Mouse (Mus musculus) v-Abl transformed pro-B cells (cell line): ENCODE results near the gene Smtn.

ENCODE experiments used
- in situ Hi-C, 2 experiments: fragments of 400-800 bp; cut with MboI; formaldehyde crosslinking; loops; one replicate each; pipeline ENCODE4 v1.15.1; 2025; ENCODE audit not compliant: unreplicated experiment in 2 of 2

Smtn gene

GRCm38 (mm10) chr11:3548564-3549295, 8.3 kb upstream of the Smtn start:
- in situ Hi-C loops, result no loop called here

GRCm38 (mm10) chr11:3547969-3548368, 7.6 kb upstream of the Smtn start:
- in situ Hi-C loops, result no loop called here

GRCm38 (mm10) chr11:3547047-3547446, 6.6 kb upstream of the Smtn start:
- in situ Hi-C loops, result no loop called here

DNA sequence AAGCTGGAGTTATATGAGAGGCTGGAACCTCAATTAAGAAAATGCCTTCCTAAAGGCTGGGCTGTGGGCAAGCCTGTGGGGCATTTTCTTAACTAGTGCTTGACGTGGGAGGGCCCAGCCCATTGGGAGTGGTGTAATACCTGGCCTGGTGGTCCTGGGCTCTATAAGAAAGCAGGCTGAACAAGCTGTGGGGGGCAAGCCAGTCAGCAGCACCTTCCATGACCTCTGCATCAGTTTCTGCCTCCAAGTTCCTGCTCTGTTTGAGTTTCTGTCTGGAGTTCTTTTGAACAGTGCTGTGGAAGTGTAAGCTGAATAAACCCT, 5.8 kb upstream of the Smtn start:
- in situ Hi-C loops, result no loop called here

DNA sequence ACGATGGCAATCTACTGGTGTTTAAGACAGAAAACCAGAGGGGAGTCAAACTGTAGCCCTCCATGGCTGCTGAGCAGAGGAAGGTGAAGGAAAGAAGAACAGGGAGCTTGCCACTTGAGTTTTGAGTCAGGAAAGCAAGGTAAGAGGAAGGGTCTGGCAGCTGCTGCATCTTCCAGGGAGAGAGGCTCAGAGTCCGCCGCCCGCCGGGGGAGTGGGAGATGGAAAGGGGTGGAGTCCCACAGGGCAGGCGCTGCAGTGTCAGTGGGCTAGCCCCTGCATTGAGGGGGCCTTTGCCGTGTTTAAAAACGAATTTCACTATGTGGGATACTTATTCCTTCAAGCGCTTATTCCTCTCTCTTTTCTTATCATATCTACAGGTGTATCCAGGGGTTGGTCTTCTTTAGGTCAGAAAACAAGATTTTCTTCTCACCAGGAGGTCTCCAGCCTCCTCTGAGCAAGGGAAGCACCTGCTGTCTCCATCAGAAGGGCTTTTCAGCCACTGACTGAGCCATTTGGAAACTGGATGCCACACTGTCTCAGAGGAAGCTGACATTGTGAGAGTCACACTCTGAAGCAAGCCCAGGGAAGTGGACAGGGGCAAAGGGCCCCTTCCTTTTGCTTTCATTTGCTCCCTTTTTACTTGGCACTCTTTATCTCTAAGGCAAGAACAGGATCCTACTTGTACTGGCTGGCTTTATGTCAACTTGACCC, 5.3 kb upstream of the Smtn start:
- in situ Hi-C loops, result no loop called here

DNA sequence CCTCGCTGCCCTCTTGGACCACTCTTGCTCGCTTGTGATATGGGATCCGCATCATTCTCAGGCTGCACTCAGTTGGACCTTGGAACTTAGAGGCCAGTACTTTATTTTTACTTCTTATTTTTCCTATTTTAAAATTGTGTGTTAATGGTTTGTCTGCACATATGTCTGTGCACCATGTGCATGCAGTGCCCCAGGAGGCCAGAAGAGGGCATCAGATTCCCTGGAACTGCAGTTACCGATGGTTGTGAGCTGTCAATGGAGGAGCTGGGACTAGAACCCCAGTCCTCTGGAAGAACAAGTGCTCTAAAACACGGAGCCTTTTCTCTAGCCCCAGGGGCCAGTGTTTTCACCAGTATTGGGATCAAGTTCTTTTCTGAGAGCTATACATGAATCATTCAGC, 4.0 kb upstream of the Smtn start:
- in situ Hi-C loops, result loop anchor here (5.0 kb wide), 2 partner anchors 103 to 108 kb away; partner anchors contain the start of gene Morc2a (in 1 of the 2)

GRCm38 (mm10) chr11:3543001-3543400, 2.6 kb upstream of the Smtn start:
- in situ Hi-C loops, result loop anchor here (5.0 kb wide), 2 partner anchors 104 to 109 kb away; partner anchors contain the start of gene Morc2a (in 1 of the 2)

DNA sequence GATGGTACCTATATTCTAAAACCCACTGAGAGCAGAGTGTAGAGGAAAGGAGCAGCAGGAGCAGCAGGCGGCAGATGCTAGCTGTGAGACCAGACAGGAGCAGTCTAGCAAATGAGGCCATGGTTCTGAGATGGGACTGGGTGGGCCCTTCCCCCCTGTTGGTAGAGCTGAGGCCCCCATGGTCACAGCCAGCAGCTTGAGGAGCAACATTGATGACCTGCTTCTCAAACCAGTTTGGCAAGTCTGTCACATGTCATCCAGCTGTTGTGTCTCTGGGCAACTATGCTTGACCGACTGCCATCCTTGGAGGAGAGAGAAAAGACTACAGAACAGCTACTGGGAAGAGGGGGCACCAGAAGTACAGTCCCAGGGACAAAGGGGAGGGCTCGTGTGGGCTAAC, 1.5 kb upstream of the Smtn start:
- in situ Hi-C loops, result loop anchor here (5.0 kb wide), 2 partner anchors 105 to 110 kb away; partner anchors contain the start of gene Morc2a (in 1 of the 2)

- in situ Hi-C loops, result loop anchor here (5.0 to 10.0 kb wide), 4 partner anchors 107 to 205 kb away; partner anchors contain the start of genes Morc2a (in 1 of the 2) and Pik3ip1 (in 1 of the 2)
These were observed 601 bp downstream of the Smtn start for GRCm38 (mm10) chr11:3539826-3540196.

DNA sequence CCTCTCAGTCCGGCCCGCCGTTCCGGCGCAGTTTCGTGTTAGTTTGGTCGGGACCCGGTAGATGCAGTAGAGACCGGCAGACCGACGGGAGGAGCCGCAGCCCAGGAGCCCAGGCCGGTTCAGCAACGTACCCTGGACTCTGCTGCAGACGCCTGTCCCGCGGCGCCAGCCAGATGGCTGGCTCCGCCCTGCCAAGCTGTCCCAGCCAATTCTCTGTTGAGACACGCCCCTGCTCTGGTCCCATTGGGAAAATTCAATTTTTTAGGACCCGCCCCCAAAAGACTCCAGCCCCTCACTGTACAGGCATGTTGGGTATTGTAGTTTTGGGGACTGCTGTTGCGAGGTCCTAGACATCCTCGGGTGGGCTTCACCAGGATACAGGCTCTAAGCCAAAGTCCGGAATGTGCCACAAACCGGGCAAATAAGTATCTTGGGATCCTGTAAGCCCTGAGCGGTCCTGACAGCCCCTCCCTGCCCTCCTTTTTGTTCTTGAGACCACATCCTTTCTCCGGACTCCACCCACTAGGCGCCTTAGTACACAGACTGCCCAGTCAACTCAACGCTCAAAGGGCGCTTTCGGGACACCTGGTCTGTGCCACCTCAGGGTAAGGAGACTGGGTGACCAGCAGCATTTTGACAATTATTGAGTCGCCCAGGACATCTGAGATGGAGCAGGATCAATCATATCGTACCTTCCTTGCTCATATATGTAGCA, 1.1 kb downstream of the Smtn start:
- in situ Hi-C loops, result loop anchor here (10.0 kb wide), 2 partner anchors 156 to 204 kb away; partner anchors contain the start of gene Pik3ip1 (in 1 of the 2)

- in situ Hi-C loops, result loop anchor here (10.0 kb wide), 2 partner anchors 156 to 204 kb away; partner anchors contain the start of gene Pik3ip1 (in 1 of the 2)
These were observed 2.1 kb downstream of the Smtn start for GRCm38 (mm10) chr11:3538341-3538740.

GRCm38 (mm10) chr11:3537711-3538110, 2.7 kb downstream of the Smtn start:
- in situ Hi-C loops, result loop anchor here (10.0 kb wide), 2 partner anchors 157 to 203 kb away; partner anchors contain the start of gene Pik3ip1 (in 1 of the 2)

DNA sequence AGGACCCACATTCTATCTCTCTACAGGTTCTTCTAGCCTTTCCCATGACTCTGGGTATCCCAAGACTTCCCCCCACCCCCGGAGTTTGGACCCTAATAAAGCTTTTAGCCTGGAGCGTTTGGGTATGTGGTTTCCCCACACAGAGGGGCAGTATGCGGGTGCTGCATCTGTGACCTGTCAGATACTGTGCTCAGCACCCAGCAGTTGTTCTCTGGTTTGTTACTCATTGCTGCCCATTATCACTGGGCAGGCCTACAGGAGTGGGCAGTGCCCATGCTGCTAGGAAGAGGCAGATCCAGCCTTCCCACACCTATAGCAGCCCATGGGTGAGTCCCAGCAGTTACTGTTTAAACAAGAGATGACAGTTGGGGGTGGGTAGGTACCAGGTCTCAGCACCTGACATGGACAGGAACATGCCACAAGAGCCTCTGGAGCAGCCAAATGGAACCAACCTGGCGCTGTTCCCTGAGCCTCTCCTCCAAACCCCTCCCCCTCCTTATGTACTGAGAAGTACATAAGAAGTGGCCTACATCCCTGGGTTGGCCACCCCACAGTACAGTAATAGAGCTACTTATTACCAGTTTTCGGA, 3.6 kb downstream of the Smtn start:
- in situ Hi-C loops, result loop anchor here (10.0 kb wide), 2 partner anchors 158 to 202 kb away; partner anchors contain the start of gene Pik3ip1 (in 1 of the 2)

- in situ Hi-C loops, result loop anchor here (10.0 kb wide), 2 partner anchors 159 to 201 kb away; partner anchors contain the start of gene Pik3ip1 (in 1 of the 2)
These were observed 4.3 kb downstream of the Smtn start for GRCm38 (mm10) chr11:3536082-3536481.

- in situ Hi-C loops, result loop anchor here (10.0 kb wide), 2 partner anchors 159 to 201 kb away; partner anchors contain the start of gene Pik3ip1 (in 1 of the 2)
These were observed 4.9 kb downstream of the Smtn start for GRCm38 (mm10) chr11:3535406-3535986.

DNA sequence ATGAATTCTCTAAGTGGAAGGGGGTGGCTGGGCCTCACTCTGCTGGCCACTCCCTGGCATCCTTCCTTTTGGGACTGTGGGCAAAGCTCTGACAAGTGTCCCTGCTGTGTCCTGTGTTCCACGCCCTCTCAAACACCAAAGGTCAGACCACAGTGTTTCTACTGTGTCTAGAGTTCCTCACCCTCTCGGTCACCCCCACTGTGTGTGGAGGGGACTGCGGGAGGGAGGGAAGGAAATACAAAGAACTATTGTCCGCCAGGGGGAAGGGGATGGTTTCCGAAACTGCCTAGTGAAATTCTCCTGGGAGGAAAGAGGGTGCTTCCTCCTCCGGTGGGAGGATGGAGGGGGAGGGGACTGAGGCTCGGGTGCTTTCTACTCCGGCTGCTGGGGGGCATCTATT, 5.5 kb downstream of the Smtn start:
- in situ Hi-C loops, result loop anchor here (5.0 to 10.0 kb wide), 4 partner anchors 63 to 252 kb away; partner anchors contain the start of gene Pik3ip1 (in 1 of the 2)

- in situ Hi-C loops, result loop anchor here (5.0 to 10.0 kb wide), 4 partner anchors 61 to 254 kb away; partner anchors contain the start of gene Pik3ip1 (in 1 of the 2)
These were observed 6.9 kb downstream of the Smtn start for GRCm38 (mm10) chr11:3533406-3533932.

- in situ Hi-C loops, result loop anchor here (5.0 to 10.0 kb wide), 4 partner anchors 60 to 255 kb away; partner anchors contain the start of gene Pik3ip1 (in 1 of the 2)
These were observed 8.1 kb downstream of the Smtn start for GRCm38 (mm10) chr11:3532101-3532931.
